Mouse (Mus musculus) liver, embryonic 15.5 days (tissue): ENCODE results near the gene Akap13. TPM values are rescaled to one million over a fixed set of nuclear protein-coding genes. Genes with fewer than 3 reads are reported as not detected.
"Not testable (repeated sequence)": the region's sequence is repeated elsewhere in the genome, so short reads cannot be mapped to it uniquely, and the experiment has no call there.

Experiments used
- ATAC-seq: fragments of 200-750 bp; cut with Nextera tagmentation; 2 replicates; pipeline ENCODE4 v1.8.0; 2017; ENCODE audit warnings: moderate number of reproducible peaks, mild to moderate bottlenecking, moderate library complexity; ENCODE audit not compliant: insufficient read depth
- H3K27ac ChIP-seq: fragments of 300-500 bp; sonication (generic); replicated peaks from 2 replicates; pipeline ENCODE4 v1.5.1; 2015; ENCODE audit warnings: mild to moderate bottlenecking, inconsistent platforms
- H3K27me3 ChIP-seq: fragments of 300-500 bp; sonication (generic); 2 replicates; pipeline ENCODE4 v1.6.1; 2015; ENCODE audit warnings: mild to moderate bottlenecking, inconsistent platforms
- H3K36me3 ChIP-seq: fragments of 300-500 bp; sonication (generic); replicated peaks from 2 replicates; pipeline ENCODE4 v1.6.1; 2015; ENCODE audit warnings: moderate library complexity, mild to moderate bottlenecking, inconsistent platforms
- H3K4me1 ChIP-seq: fragments of 300-500 bp; sonication (generic); replicated peaks from 2 replicates; pipeline ENCODE4 v1.6.1; 2015; ENCODE audit warnings: inconsistent platforms
- H3K4me2 ChIP-seq: fragments of 300-500 bp; sonication (generic); 2 replicates; pipeline ENCODE4 v1.6.1; 2015; ENCODE audit warnings: moderate library complexity, mild to moderate bottlenecking, inconsistent platforms
- H3K4me3 ChIP-seq: fragments of 300-500 bp; sonication (generic); replicated peaks from 2 replicates; pipeline ENCODE4 v1.5.1; 2015; ENCODE audit warnings: mild to moderate bottlenecking, inconsistent platforms
- H3K9ac ChIP-seq: fragments of 300-500 bp; sonication (generic); 2 replicates; pipeline ENCODE4 v1.6.1; 2015; ENCODE audit warnings: moderate library complexity, mild to moderate bottlenecking, inconsistent platforms
- H3K9me3 ChIP-seq: fragments of 300-500 bp; sonication (generic); replicated peaks from 2 replicates; pipeline ENCODE4 v1.6.1; 2016; ENCODE audit warnings: inconsistent platforms
- WGBS: fragments of 180-500 bp; shearing (Covaris S2); methylation state at CpG from one replicate; pipeline ENCODE4 v1.1.7; 2015; ENCODE audit warnings: mixed read lengths; ENCODE audit not compliant: insufficient replicate concordance; 5-methylcytosine and 5-hydroxymethylcytosine counted together
- polyA plus RNA-seq: library from polyadenylated mRNA; unstranded; fragments of >200 nt; fragmentation: Nextera tagmentation; extraction: Ambion mirVana; gene quantifications from 2 replicates; pipeline ENCODE4 v1.2.1, GENCODE M21; 2015

Akap13 gene
- polyA plus RNA-seq, 1 experiment from 2014 or later, result 39.6 TPM

DNA sequence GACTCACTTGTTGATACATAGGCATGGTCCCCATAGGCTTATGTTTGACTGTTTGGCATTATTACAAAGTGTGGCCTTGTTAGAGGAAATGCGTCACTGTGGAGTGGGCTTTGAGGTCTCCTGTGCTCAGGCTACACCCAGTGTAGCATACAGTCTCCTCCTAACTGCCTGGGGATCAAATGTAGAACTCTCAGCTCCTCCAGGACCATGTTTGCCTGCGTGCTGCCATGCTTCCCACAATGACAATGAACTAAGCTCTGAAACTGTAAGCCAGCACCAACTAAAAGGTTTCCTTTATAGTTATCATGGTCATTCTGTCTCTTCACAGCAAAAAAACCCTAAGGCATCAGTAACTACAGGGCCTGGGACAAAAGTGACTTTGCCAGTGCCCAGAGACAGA, 312.8 kb downstream of the Akap13 start:
- no peak overlapping the region for H3K9ac ChIP-seq
- no peaks in the 10 kb centered on the region for H3K9me3 ChIP-seq
- peaks cover 35% of the 10 kb centered on the region for H3K36me3 ChIP-seq
- ATAC-seq, result no peak
- WGBS, result 82% methylated on average over 2 of the region's 2 CpGs
- 0 out of 2 replicates have a peak, but pooled peaks cover 4% of the 10 kb centered on the region for H3K4me1 ChIP-seq
- no peak overlapping the region for H3K4me3 ChIP-seq
- no peak overlapping the region for H3K4me2 ChIP-seq
- no peaks in the 10 kb centered on the region for H3K27me3 ChIP-seq
- H3K27ac ChIP-seq, result no peak overlapping the region

DNA sequence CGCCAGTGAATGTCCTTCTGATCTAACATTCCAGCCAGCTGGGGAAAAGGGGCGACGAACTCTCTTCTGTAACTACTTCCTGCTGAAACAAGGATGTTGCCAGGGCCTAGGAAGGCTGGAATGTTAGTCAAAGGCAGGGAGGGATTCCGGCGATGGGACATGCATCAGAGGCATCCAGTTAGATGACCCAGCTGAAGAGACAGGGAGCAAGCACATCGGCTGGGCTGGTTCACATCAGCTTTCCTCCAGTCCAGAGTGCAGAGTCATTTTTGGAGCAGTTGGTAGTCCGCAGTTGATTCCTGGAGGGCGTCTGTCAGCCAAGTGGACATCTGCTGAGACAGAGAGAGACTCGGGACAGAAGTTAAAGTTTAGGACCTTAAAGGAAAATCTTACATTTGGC, 314.6 kb downstream of the Akap13 start:
- Histone ChIP-seq H3K27ac (0 out of 2 replicates have a peak overlapping the region, but pooled peaks have one; percentile 19), H3K4me3 (no peak overlapping the region), H3K4me1 (peaks cover 4% of the 10 kb centered on the region; the same call in 1 of the 2 replicates), H3K9me3 (no peaks in the 10 kb centered on the region), H3K4me2 (no peak overlapping the region), H3K9ac (no peak overlapping the region), H3K27me3 (no peaks in the 10 kb centered on the region), H3K36me3 (peaks cover 45% of the 10 kb centered on the region)
- 85% methylated on average over 9 of the region's 9 CpGs for WGBS
- no peak for ATAC-seq

DNA sequence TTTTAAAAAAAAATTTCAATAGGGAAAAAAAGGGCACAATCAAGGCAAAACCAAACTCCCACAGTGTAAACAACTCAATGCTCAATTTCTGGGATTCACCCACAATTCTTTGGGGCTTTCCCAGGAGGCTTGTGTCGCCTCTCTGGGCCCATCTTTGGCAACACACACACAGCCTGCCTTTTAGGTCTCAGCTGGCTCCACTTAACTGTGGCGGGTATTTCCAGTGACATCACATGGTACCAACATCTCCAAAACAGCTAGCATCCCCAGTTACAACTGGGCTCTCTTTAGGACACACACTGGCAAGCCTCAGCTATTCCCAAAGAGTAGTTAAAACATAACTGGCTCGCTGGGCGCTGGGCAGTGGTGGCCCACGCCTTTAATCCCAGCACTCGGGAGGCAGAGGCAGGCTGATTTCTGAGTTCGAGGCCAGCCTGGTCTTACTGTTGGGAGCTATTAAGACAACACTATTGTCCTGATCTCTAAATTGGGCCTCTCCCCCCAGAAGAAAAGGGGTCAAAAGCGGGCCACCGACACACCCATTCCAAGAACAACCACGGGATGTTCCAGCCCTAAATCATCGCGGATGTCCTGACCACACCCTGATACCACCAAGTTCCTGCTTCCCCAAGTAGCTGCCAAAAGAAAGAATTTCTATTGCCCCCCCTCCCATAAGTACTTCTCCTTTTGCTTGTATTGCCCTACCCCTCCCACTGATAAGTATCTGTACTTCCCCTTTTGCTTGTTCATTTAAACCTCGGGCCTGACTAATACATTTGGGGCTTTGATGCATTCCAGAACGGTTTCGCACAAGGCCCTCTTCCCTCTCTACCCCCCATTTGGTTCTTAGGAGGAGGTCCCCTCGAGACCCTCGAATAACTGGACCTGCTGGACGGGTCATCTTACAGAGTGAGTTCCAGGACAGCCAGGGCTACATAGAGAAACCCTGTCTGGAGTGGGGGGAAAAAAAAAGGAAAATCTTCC, 319.1 kb downstream of the Akap13 start:
- H3K9ac ChIP-seq, H3K4me1 ChIP-seq, H3K4me2 ChIP-seq, H3K27me3 ChIP-seq, ATAC-seq, H3K27ac ChIP-seq, H3K4me3 ChIP-seq, H3K9me3 ChIP-seq: not testable (repeated sequence)
- peaks cover 83% of the 10 kb centered on the region for H3K36me3 ChIP-seq
- 66% methylated on average over 18 of the region's 18 CpGs for WGBS

- ATAC-seq, result no peak
- Histone ChIP-seq H3K4me2 (no peak overlapping the region), H3K9me3 (no peaks in the 10 kb centered on the region), H3K9ac (no peak overlapping the region), H3K27ac (no peak overlapping the region), H3K4me1 (peaks cover 17% of the 10 kb centered on the region), H3K4me3 (no peak overlapping the region), H3K36me3 (peaks cover 63% of the 10 kb centered on the region), H3K27me3 (no peaks in the 10 kb centered on the region)
- WGBS, result 86% methylated on average over 2 of the region's 2 CpGs
Observed at GRCm38 (mm10) chr7:75778053-75778452, 322.7 kb downstream of the Akap13 start.

GRCm38 (mm10) chr7:75780812-75781211, 325.5 kb downstream of the Akap13 start:
- Histone ChIP-seq H3K4me1 (peaks cover 18% of the 10 kb centered on the region), H3K4me2 (peak overlapping the region; percentile 84), H3K27me3 (no peaks in the 10 kb centered on the region), H3K9ac (peak overlapping the region; percentile 75; the same call in 1 of the 2 replicates), H3K27ac (no peak overlapping the region; the same call in 1 of the 2 replicates), H3K9me3 (no peaks in the 10 kb centered on the region), H3K36me3 (peaks cover 44% of the 10 kb centered on the region), H3K4me3 (peak overlapping the region; percentile 75)
- ATAC-seq, result no peak
- 15% methylated on average over 2 of the region's 5 CpGs for WGBS

GRCm38 (mm10) chr7:75781298-75781947, 326.1 kb downstream of the Akap13 start:
- peak overlapping the region; percentile 75 for H3K4me3 ChIP-seq
- H3K9me3 ChIP-seq, result no peaks in the 10 kb centered on the region
- H3K4me1 ChIP-seq, result peaks cover 18% of the 10 kb centered on the region
- 2% methylated on average over 13 of the region's 13 CpGs for WGBS
- no peaks in the 10 kb centered on the region for H3K27me3 ChIP-seq
- H3K36me3 ChIP-seq, result peaks cover 38% of the 10 kb centered on the region
- H3K9ac ChIP-seq, result peak overlapping the region; percentile 75
- peak; percentile 37 for ATAC-seq
- H3K4me2 ChIP-seq, result peak overlapping the region; percentile 84
- peak overlapping the region; percentile 76 for H3K27ac ChIP-seq

- H3K4me3 ChIP-seq, result peak overlapping the region; percentile 75
- peak overlapping the region; percentile 75 for H3K9ac ChIP-seq
- ATAC-seq, result peak; percentile 97
- peak overlapping the region; percentile 84 for H3K4me2 ChIP-seq
- WGBS, result 4% methylated on average over 36 of the region's 36 CpGs
- H3K4me1 ChIP-seq, result peaks cover 23% of the 10 kb centered on the region
- H3K27me3 ChIP-seq, result no peaks in the 10 kb centered on the region
- H3K9me3 ChIP-seq, result no peaks in the 10 kb centered on the region
- H3K27ac ChIP-seq, result peak overlapping the region; percentile 76
- peaks cover 31% of the 10 kb centered on the region for H3K36me3 ChIP-seq
Observed at GRCm38 (mm10) chr7:75781948-75782722, 326.8 kb downstream of the Akap13 start.

- Histone ChIP-seq H3K27ac (no peak overlapping the region), H3K9me3 (no peaks in the 10 kb centered on the region), H3K36me3 (peaks cover 25% of the 10 kb centered on the region), H3K27me3 (no peaks in the 10 kb centered on the region), H3K9ac (peak overlapping the region; percentile 75; the same call in 1 of the 2 replicates), H3K4me3 (peak overlapping the region; percentile 75), H3K4me2 (peak overlapping the region; percentile 84), H3K4me1 (peaks cover 28% of the 10 kb centered on the region)
- WGBS, result 44% methylated on average over 3 of the region's 3 CpGs
- no peak for ATAC-seq
Observed at GRCm38 (mm10) chr7:75782723-75783011, 327.3 kb downstream of the Akap13 start.

DNA sequence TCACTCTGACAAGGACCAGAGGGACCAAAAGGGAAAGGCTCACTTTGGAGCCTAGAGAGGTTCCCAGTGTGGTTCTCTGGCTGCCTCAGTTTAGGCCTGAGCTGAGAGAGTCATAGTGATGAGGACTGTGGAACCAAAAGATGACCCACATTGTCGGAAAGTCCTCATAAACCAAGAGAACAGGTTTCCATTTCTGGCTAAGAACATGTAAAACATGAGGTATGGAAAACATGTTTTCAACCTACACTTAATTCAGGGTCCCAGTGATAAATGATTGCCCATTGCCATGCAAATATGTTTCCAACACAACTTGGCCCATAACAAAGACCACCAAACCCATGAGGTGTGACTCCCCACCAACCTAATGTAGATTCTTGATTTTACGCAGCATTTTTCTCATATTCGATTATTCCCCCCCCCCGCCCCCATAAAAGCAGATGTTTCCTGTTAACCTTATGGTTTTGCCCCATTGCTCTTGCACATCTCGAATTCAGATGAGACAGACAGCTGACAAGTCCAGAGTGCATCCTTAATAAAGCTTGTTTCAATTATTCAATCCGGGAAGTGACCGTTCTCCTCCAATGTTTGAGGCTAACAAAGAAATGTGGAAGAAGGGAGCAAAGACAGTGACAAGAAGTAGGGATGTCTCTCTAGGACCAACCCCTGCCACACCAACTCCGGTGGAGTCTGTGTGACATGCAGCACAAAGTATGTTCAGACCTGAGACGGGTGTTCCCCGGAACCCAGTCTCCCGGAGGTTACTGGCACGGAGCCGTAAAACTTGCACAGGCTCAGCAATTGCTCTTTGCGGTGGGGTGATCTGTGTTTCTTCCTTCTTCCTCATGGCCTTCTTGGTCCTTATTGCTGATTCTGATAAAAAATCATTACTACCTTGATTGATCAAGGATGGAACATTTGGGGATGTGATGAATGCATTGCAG, 330.3 kb downstream of the Akap13 start:
- no peaks in the 10 kb centered on the region for H3K9me3 ChIP-seq
- WGBS, result 77% methylated on average over 14 of the region's 14 CpGs
- no peak overlapping the region for H3K4me2 ChIP-seq
- no peak overlapping the region for H3K27ac ChIP-seq
- no peak overlapping the region for H3K4me3 ChIP-seq
- no peak overlapping the region for H3K9ac ChIP-seq
- H3K27me3 ChIP-seq, result no peaks in the 10 kb centered on the region
- ATAC-seq, result no peak
- peaks cover 39% of the 10 kb centered on the region for H3K4me1 ChIP-seq
- no peaks in the 10 kb centered on the region for H3K36me3 ChIP-seq

- ATAC-seq, result no peak
- H3K27me3 ChIP-seq, result no peaks in the 10 kb centered on the region
- 6% methylated on average over 2 of the region's 2 CpGs for WGBS
- no peak overlapping the region for H3K4me3 ChIP-seq
- no peak overlapping the region for H3K9ac ChIP-seq
- H3K4me1 ChIP-seq, result peaks cover 35% of the 10 kb centered on the region
- H3K27ac ChIP-seq, result no peak overlapping the region
- no peaks in the 10 kb centered on the region for H3K9me3 ChIP-seq
- no peaks in the 10 kb centered on the region for H3K36me3 ChIP-seq
- no peak overlapping the region for H3K4me2 ChIP-seq
Observed at GRCm38 (mm10) chr7:75786812-75787211, 331.5 kb downstream of the Akap13 start.
